Mouse (Mus musculus): Measurements from ENCODE around the gene Psmc5.

DNA sequence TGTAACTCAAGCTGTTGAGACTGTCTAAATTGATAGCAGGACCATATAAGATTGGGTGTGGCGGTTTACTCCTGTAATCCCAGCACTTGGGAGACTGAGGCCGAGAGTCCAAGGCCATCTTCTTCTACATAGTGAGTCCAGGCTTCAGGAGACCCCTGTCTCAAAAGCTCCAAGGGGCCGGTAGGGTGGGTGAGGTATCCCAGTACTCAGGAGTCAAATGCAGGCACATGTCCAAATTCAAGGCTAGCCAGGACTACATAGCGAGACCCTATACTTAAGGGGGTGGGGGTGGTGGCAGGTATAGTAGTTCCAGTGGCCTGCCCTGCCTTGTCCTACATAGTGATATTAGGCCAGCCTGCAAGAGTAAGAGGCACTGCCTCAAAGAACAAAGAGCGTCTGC is 41.1 kb upstream of the Psmc5 start:
- TF ChIP-seq POLR2A (IDR thresholded peaks at IDR 0.05; ENCODE audit: extremely low read depth, insufficient read depth, low read length) (no peak), CTCF (IDR thresholded peaks at IDR 0.05; ENCODE audit: low read depth, low read length) (no peak)
